Mouse (Mus musculus) kidney, adult 18-20 months (tissue): ENCODE results near the gene Slc26a5.

Source experiments
- DNase-seq: peaks from one replicate; pipeline ENCODE4 v3.0.0; 2021

Slc26a5 gene

DNA sequence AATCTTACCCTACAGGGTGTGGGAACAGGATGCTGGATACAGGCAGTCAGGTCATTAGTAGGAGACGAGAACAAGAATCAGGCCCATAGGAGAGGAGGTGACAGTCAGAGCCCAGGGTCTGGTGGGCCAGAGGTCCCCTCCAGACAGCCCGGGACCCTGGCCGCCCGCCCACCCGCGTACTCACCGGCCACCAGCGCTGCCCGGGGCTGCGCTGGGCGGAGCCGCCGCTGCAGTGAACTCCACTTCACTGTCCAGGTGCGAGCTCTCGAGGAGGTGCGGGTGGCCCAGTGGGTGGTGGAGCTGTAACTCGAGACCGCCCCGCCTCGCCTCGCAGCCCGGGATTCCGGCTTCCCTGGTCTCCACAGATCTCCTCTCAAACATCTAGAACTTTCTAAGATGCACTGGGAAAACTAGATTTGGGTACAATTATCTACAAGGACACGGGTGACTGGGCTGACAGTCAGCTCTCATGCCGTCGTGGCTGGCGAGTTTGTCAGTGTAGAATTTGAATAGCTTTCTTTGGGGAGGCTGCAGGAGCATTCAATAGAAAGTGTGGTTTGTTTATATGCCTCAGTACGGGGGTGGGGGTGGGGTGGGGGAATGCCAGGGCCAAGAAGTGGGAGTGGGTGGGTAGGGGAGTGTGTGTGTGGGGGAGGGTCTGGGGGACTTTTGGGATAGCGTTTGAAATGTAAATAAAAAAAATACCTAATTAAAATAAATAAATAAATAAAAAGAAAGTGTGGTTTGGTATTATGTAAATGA lies at the start of gene Slc26a5:
Slc26a5 (minus strand) TSS at position 259 of the 762 bp plus-strand sequence.
- peak; percentile 4 for DNase-seq

DNA sequence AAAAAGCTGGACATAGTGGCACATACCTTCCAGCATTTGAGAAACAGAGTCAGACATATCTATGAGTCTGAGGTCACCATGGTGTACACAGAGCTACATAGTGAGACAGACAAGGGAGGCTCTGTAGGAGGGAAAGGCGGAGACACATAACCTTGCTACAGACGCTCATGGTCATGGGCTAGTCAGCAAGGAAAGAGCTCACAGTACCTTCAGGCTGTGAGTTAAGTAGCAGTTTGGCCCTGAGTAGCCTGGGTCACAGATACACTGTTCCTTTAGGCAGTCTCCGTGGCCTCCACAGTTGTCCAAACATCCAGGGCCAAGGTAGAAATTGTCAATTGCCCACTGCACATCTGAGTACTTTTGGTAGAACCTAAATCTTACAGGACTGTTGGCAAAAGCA lies 49.4 kb upstream of the Slc26a5 start:
- no peak for DNase-seq

- no peak for DNase-seq
These were observed 47.6 kb upstream of the Slc26a5 start for GRCm38 (mm10) chr5:21912835-21913530.

GRCm38 (mm10) chr5:21910726-21911125 lies 45.3 kb upstream of the Slc26a5 start:
- DNase-seq = no peak

DNA sequence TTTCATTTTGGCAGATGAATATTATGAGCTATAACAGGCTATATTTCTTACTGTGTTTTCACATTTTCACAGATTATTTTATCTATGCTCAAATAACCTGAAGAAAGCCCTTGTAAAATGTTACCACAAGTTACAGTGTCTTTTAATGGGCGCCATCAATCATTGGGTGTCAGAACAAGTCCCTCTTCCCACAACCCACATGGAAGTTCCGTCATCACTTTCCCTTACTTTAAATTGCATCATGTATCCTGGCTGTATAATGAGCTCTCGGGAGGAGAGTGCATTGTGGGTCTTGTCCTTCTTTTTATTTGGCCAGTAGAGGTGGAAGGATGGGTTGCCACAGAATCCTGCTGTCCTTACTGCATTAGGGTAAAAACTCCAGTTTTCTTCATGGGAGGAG lies 44.3 kb upstream of the Slc26a5 start:
- no peak for DNase-seq

DNA sequence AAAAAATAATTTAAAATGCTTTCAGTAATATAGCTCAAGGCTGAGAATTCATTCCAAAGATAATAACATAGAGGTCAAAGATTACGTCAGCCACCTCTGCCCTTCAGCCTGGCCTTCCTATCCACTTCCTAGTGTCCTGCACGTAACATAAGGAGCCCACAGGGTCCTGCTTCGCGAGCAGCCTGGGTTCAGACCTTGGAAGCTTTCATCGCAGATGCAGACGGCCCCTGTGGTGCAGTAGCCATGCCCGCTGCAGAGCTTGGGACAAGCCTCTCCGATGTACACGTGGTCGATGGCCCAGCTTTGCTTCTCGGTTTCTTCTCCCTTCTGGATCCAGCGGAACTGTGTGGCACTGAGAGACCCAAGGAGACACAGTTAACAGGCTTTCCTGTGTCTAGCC lies 36.0 kb upstream of the Slc26a5 start:
- DNase-seq = no peak

DNA sequence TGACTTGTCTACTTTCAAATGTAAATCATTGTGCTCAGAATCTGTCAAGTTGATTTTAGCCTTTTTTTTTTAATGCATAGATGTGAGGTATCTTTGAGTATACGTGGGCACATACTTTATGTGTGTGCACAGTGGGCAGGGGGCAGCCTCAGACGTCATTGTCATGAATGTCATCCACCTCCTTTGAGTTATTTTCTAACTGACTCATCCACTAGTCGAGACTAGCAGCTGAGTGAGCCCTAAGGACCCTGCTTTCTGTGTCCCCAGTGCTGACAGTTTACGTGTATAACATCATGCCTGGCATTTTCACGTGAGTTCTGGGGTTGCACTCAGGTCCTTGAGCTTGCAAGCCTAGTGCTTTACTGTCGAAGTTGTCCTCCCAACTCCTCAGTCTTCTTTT lies 35.5 kb upstream of the Slc26a5 start:
- no peak for DNase-seq

DNA sequence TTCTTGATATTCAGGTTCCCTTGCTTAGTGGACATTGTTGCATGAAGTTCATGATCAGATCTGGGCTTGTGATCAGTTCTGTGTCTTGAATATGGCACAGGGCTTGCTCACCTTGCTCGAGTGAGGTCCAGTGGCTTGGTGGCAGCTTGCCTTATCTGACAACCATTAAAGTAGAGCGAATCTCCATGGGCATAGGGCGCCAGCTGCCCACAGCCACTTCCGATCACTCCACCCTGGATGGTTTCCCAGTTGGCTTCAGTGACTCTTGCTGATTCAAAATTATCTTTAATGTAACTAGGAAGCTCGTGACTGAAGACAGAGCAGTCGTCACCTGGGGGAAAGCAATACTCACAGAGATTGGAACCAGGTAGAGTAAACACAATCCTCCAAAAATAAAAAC lies 33.5 kb upstream of the Slc26a5 start:
- DNase-seq = no peak

GRCm38 (mm10) chr5:21896586-21896985 lies 31.2 kb upstream of the Slc26a5 start:
- no peak for DNase-seq

- no peak for DNase-seq
These were observed 28.8 kb upstream of the Slc26a5 start for GRCm38 (mm10) chr5:21894168-21894567.

- no peak for DNase-seq
These were observed 1.3 kb upstream of the Slc26a5 start for GRCm38 (mm10) chr5:21866750-21867149.

- no peak for DNase-seq
These were observed 908 bp upstream of the Slc26a5 start for GRCm38 (mm10) chr5:21866311-21866712.

DNA sequence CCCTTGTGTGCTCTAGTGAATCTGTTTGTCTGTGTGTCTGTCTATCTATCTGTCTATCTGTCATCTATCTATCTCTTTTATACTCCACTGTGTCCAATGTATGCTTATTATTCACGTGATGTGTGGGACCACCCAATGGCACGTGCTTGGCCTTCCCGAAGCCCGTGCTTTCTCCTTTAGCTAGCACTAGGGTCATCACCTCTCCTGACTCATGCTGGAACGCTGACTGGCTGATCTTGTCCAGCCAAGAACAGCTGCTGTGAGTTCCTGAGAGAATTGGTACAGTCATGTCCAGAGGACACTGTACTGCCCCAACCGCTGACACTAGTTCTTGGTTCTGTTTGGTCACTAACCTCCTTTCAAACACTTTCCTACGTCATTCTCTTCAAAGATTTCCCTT lies 6.8 kb downstream of the Slc26a5 start:
- no peak for DNase-seq

- no peak for DNase-seq
These were observed 13.6 kb downstream of the Slc26a5 start for GRCm38 (mm10) chr5:21851679-21852340.

- DNase-seq = no peak
These were observed 18.0 kb downstream of the Slc26a5 start for GRCm38 (mm10) chr5:21847438-21847837.

- DNase-seq = no peak
These were observed 18.7 kb downstream of the Slc26a5 start for GRCm38 (mm10) chr5:21846616-21847290.

DNA sequence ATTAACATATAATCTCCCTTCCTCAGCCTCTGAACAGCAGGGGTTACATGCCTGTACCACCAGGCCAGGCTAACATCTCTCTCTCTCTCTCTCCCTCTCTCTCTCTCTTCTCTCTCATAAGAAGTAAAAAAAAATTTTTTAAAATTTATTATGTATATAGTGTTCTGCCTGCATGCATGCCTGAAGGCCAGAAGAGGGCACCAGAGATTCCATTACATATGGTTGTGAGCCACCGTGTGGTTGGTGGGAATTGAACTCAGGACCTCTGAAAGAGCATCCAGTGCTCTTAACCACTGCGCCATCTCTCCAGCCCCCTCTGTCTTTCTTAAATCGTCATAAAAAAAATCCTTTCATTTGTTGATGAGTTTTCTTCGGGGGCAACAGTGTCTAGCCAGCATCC lies 20.7 kb downstream of the Slc26a5 start:
- no peak for DNase-seq

DNA sequence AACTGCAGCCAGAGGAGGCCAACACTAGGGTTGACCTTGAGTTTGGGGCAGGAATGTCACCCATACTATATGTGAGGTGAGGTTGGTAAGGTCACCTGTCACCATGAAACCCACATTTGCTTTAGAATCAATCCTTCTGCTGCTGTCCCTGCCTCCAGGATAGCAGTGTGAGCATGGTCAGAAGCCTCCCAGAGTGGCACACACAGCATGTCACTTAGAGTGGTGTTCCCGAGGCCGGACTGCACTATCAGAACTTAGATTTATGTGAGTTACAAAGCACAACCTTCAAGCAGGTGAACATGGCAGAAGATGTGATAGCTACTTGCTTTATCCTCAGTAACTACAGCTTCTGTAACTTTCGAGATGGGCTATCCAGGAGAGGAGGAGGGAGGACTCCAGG lies 33.6 kb downstream of the Slc26a5 start:
- no peak for DNase-seq

DNA sequence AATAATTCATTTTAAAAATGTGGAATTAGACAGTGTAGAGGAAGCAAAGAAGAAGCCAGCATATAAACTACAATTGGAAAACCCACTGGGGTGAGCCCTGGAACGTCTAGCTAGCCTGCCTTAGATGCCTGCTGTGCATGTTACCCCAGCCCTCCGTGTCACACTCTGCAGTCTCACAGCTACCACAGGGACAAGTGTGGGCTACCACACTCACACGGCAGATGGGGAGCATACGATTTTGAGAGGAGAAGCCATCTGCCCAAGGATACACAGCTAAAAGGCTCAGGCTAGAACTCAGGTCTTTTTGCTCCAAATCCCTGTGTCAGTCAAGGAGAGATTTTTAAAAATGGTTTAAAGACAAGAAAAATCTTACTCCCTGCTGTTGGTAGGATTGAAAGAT lies 36.5 kb downstream of the Slc26a5 start:
- DNase-seq = no peak

- DNase-seq = no peak
These were observed 37.8 kb downstream of the Slc26a5 start for GRCm38 (mm10) chr5:21827643-21828042.

DNA sequence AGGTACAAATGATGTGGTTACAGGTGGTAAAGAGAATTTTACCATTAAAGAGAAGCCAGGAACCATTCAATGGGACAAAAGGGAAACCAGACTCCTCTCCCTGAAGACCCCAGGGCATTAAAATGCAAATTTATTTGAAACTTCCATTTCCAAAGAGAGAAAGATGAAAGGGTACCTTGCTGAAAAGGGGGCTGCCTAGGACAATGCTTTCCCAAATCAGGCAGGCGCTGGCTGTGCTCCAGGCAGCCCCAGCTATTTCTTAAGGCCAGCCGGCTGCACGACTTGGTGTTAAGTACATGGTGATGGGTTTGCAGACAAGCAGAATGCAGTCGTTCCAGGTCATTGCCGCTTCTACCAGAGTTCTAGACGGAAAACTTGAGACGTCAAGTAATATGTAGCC lies 39.0 kb downstream of the Slc26a5 start:
- no peak for DNase-seq

DNA sequence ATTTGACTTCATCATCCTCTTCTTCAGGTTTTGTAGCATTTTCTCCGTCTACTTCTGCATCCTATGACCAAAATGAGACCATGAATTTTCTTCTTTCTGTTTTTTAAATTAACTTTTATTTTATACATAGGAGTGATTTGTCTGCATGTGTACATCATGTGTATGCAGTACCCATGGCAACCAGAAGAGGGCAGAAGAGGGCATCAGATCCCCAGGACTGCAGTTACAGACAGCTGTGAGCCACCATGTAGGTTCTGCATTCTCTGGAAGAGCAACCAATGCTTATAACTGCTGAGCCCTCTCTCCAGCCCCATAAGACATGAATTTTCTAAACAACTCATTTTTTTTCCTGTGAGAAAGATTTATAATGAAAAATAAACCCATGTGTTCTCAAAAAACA lies 51.4 kb downstream of the Slc26a5 start:
- peak; percentile 20 for DNase-seq

DNA sequence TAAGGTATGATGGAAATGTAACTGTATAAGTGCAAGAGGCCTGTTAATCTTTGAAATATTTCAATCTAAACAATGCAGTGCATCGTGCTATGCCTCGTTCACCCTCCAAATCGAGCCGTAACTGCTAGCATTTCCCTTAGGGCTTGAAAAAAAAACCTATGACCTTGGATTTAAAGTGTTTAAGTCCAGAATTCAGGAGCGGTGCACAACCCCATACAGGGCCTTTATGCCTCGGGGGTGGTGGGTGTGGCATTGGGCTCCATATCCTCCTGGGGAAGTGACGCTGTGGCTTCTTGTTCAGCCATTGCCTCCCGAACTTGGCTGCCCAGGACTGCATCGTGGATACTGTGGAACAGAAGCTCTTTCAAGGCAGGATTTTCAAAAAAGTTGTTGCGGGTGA lies 54.5 kb downstream of the Slc26a5 start:
- DNase-seq = no peak
